Mouse (Mus musculus): ENCODE data around the gene Hfe2. TPM values are rescaled to one million over a fixed set of nuclear protein-coding genes. Genes with fewer than 3 reads are reported as not detected.
"Not testable (repeated sequence)": the region's sequence is repeated elsewhere in the genome, so short reads cannot be mapped to it uniquely, and the experiment has no call there.

Gene Hfe2
- polyA plus RNA-seq, 1 experiment from 2014 or later: not detected

DNA sequence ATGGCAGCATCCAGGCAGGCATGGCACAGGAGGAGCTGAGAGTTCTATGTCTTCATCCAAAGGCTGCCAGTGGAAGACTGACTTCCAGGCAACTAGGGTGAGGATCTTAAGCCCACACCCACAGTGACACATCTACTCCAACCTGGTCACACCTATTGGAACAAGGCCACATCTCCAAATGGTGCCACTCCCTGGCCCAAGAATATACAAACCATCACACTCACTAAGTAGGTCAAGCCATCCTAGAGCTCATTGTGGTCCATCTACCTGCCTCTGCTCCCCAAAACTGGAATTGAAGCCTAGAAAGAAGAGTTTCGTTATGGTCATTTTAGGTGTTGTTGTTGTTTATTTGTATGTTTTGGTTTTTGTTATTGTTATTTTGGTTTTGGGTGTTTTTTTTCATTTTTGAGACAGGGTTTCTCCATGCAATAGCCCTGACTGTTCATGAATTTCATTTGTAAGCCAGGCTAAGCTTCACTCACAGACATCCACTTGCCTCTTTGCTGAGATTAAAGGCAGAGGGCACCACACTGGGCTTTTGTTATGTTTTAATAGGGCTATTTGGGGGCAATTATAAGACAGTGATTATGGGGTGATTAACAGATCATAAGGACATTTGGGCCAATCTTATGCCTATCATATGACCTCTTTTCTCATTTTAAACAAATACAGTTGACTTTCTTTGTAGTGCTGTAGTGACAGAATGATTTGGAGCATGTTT is 29.3 kb upstream of the Hfe2 start:
- H3K9me3 ChIP-seq (ENCODE audit: control insufficient read depth): no peaks in the 10 kb centered on the region
- no peak for ATAC-seq
- no peaks in the 10 kb centered on the region; the same call in 1 of the 2 replicates for H3K4me1 ChIP-seq (replicated peaks; ENCODE audit: control insufficient read depth, insufficient read depth, low read length)
- H3K27ac ChIP-seq (ENCODE audit: low read depth, low read length): 0 out of 2 replicates have a peak overlapping the region, but pooled peaks have one; percentile 60
- H3K4me2 ChIP-seq (replicated peaks; ENCODE audit: low read depth): peak overlapping the region; percentile 69; the same call in 1 of the 2 replicates
- H3K9ac ChIP-seq (ENCODE audit: low read depth, low read length): no peak overlapping the region
- no peak overlapping the region for H3K4me3 ChIP-seq (ENCODE audit: low read depth, low read length)
- WGBS: 92% methylated on average over 1 of the region's 1 CpGs
- no peak for TF ChIP-seq CTCF (IDR thresholded peaks at IDR 0.05; ENCODE audit: low read depth)
- H3K36me3 ChIP-seq (ENCODE audit: control insufficient read depth, insufficient read depth): no peaks in the 10 kb centered on the region
- H3K27me3 ChIP-seq (replicated peaks; ENCODE audit: control insufficient read depth, insufficient read depth, low read length): no peaks in the 10 kb centered on the region

DNA sequence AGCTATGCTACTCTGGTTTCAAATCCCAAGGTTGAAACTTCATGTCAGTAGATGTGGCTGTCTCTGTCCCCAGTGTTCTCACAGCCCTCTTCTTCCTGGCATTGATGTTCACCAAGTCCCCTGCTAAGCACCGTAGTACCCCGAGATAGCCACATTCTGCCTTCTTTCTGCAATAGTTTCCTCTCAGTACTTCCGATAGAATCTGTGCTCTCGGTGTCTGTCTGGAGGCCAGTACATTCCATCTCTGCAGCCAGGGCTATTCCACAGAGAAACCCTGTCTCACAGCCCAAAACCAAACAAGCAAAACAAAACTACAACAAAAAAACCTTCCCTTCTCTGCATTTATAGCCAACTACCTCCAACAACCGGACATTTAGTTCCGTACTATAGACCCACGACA is 28.8 kb upstream of the Hfe2 start:
- Histone ChIP-seq H3K27ac (ENCODE audit: low read depth, low read length) (0 out of 2 replicates have a peak overlapping the region, but pooled peaks have one; percentile 60), H3K27me3 (replicated peaks; ENCODE audit: control insufficient read depth, insufficient read depth, low read length) (no peaks in the 10 kb centered on the region), H3K36me3 (ENCODE audit: control insufficient read depth, insufficient read depth) (no peaks in the 10 kb centered on the region), H3K4me3 (ENCODE audit: low read depth, low read length) (0 out of 2 replicates have a peak overlapping the region, but pooled peaks have one; percentile 43), H3K4me1 (replicated peaks; ENCODE audit: control insufficient read depth, insufficient read depth, low read length) (no peaks in the 10 kb centered on the region; the same call in 1 of the 2 replicates), H3K9me3 (ENCODE audit: control insufficient read depth) (no peaks in the 10 kb centered on the region), H3K9ac (ENCODE audit: low read depth, low read length) (no peak overlapping the region), H3K4me2 (replicated peaks; ENCODE audit: low read depth) (peak overlapping the region; percentile 69)
- 51% methylated on average over 7 of the region's 7 CpGs for WGBS
- no peak for TF ChIP-seq CTCF (IDR thresholded peaks at IDR 0.05; ENCODE audit: low read depth)
- ATAC-seq: no peak

DNA sequence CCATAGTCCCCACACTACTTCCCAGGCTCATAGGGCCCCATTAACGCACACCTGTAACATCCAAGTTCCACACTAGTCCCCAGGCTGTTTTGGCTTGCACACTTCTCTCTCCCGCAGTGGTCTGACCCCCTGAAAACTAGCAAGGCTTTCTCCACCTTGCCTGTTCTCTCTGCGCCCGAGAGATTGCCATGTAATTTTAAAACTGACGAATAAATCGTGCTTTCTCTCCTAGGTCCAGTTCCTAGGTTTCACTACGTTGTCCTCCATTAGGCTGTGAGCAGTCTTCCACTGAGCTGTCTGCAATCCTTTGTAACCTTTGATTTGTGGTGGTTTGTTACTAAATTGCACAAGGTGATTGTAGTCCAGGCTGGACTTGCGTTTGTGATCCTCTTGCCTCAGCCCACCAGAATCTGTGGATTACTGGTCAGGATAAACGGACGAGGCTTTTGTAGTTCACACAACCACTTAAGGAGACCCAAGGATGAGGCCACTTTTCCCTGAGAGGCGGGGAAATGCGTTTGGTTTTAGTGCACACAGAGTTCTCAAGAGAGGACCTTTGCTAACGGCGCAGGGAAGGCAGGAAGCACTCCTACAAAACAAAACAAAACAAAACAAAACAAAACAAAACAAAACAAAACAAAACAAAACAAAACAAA is 28.2 kb upstream of the Hfe2 start:
- Histone ChIP-seq H3K9ac (ENCODE audit: low read depth, low read length) (peak overlapping the region; percentile 32; the same call in 1 of the 2 replicates), H3K4me3 (ENCODE audit: low read depth, low read length) (peak overlapping the region; percentile 43), H3K27ac (ENCODE audit: low read depth, low read length) (peak overlapping the region; percentile 60; the same call in 1 of the 2 replicates), H3K4me2 (replicated peaks; ENCODE audit: low read depth) (peak overlapping the region; percentile 69)
- not testable (repeated sequence) for H3K27me3 ChIP-seq (replicated peaks; ENCODE audit: control insufficient read depth, insufficient read depth, low read length); H3K4me1 ChIP-seq (replicated peaks; ENCODE audit: control insufficient read depth, insufficient read depth, low read length); H3K9me3 ChIP-seq (ENCODE audit: control insufficient read depth); ATAC-seq; H3K36me3 ChIP-seq (ENCODE audit: control insufficient read depth, insufficient read depth)
- 17% methylated on average over 14 of the region's 14 CpGs for WGBS

DNA sequence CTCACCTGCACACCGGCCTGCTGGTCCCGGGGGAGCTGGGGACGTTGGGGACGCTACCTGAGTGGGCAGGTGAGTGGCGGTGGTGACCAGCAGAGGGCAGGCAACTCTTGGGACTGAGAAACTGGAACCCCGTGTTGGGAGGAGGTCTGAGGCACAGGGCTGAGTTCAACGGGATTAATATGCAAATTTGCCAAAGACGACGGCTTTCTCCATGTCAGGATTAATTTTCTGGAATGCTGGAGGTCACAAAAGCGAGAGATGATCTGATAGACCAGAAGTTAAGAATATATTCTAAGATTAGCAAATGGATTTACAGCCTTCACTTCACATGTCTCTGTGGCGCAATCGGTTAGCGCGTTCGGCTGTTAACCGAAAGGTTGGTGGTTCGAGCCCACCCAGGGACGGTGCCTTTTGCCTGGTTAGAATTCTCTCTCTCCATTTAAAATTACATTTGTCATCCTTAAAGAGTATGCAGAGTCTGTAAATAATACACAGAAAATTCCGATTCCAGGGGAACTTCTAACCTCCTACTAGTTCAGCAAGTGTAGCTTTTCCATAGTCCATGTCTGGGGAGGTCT is 27.4 kb upstream of the Hfe2 start:
- ATAC-seq: peak; percentile 41
- peak overlapping the region; percentile 32; the same call in 1 of the 2 replicates for H3K9ac ChIP-seq (ENCODE audit: low read depth, low read length)
- H3K4me3 ChIP-seq (ENCODE audit: low read depth, low read length): peak overlapping the region; percentile 43
- 1% methylated on average over 19 of the region's 19 CpGs for WGBS
- H3K4me2 ChIP-seq (replicated peaks; ENCODE audit: low read depth): peak overlapping the region; percentile 69
- no peaks in the 10 kb centered on the region for H3K9me3 ChIP-seq (ENCODE audit: control insufficient read depth)
- no peaks in the 10 kb centered on the region for H3K27me3 ChIP-seq (replicated peaks; ENCODE audit: control insufficient read depth, insufficient read depth, low read length)
- no peaks in the 10 kb centered on the region; the same call in 1 of the 2 replicates for H3K4me1 ChIP-seq (replicated peaks; ENCODE audit: control insufficient read depth, insufficient read depth, low read length)
- no peaks in the 10 kb centered on the region for H3K36me3 ChIP-seq (ENCODE audit: control insufficient read depth, insufficient read depth)
- TF ChIP-seq CTCF (IDR thresholded peaks at IDR 0.05; ENCODE audit: low read depth): peak; percentile 76
- peak overlapping the region; percentile 54 for H3K27ac ChIP-seq (ENCODE audit: low read depth, low read length)

DNA sequence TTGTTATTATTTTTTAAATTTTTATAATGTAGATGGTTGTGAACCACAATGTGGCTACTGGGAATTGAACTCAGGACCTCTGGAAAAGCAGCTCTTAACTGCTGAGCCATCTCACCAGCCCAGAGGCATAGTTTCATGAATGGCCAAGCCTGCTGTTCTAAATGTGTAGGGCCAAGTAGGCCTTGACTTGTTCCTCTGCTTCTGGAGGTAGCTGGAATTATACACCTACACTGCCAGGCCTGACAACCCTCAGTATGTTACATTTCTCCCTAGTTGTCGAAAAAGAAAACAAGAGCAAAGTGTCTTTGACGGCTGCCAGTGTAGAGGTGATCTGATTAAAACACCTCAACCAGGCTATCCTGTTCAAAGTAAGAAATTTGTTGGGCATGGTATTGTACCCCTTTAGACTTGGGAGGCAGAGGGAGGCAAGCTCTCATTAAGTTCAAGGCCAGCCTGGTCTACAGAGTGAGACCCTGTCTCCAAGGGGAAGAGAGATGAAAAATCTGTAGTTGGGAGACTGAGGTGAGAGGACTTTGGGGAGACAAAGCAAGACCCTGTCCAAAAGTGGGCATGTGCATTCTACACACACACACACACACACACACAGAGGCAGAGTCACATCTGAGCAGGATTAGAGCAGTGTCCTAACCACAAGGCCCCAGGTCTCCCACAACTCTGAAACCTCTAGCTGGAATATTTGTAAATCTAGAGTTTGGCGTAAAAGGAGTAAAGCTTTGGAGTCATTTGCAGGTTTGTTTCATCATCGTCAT is 26.3 kb upstream of the Hfe2 start:
- Histone ChIP-seq H3K4me2 (replicated peaks; ENCODE audit: low read depth) (no peak overlapping the region), H3K36me3 (ENCODE audit: control insufficient read depth, insufficient read depth) (no peaks in the 10 kb centered on the region), H3K9ac (ENCODE audit: low read depth, low read length) (no peak overlapping the region), H3K27me3 (replicated peaks; ENCODE audit: control insufficient read depth, insufficient read depth, low read length) (no peaks in the 10 kb centered on the region), H3K4me1 (replicated peaks; ENCODE audit: control insufficient read depth, insufficient read depth, low read length) (peaks cover 3% of the 10 kb centered on the region; the same call in 1 of the 2 replicates), H3K4me3 (ENCODE audit: low read depth, low read length) (no peak overlapping the region), H3K27ac (ENCODE audit: low read depth, low read length) (no peak overlapping the region), H3K9me3 (ENCODE audit: control insufficient read depth) (no peaks in the 10 kb centered on the region)
- no peak for TF ChIP-seq CTCF (IDR thresholded peaks at IDR 0.05; ENCODE audit: low read depth)
- no peak for ATAC-seq
- 86% methylated on average over 4 of the region's 4 CpGs for WGBS
